Mouse (Mus musculus): Measurements from ENCODE around the gene Jazf1. TPM values are rescaled to one million over a fixed set of nuclear protein-coding genes. Genes with fewer than 3 reads are reported as not detected.

The Jazf1 gene
- total RNA-seq, 2 experiments from 2014 or later, result 87.2 to 91.2 TPM

DNA sequence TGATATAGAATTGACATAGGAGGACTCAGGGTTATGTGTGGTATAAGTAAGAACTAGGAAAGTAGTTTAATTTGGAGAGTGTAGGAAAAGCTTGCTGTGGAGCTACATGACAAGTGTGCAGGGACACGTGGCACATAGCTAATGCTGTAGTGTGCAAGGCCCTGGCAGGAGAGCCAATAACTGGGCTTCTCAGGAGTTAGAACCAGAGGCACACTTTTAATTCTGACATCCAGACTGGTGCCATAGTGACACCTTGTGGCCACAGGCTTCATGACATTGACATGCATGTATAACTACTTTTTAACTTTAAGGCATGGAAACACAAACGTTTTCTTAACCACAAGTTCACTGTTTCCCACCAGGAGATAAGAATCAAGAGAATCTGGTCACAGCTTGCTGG lies 149.5 kb downstream of the Jazf1 start:
- intact Hi-C loops (cut with DNase I), result loop anchor here (10.0 kb wide), 2 partner anchors 144 to 644 kb away; no protein-coding TSS in a partner anchor

DNA sequence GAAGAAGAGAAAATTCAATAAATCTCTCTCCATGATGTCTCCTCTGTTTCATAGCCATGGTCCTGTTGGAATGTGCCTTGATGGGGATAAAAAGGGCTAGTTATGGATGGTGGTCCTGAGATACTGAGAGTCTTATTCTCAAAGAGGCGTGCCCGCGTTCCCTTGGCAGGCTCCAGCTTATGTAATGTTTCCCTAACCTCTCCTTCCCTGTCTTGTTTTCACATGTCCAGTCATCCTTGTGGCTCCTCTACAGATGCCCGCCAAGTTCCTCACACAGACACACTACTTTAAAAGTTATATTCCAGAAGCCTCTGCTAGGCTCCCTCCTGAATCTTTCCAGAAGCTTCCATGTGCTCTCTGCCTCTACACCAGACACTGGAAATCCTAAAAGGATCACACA lies 151.0 kb downstream of the Jazf1 start:
- intact Hi-C loops (cut with DNase I), result loop anchor here (10.0 kb wide), 2 partner anchors 143 to 643 kb away; no protein-coding TSS in a partner anchor
- DNase-seq, result no peak

More for the DNA sequence above, 149.5 kb downstream of the Jazf1 start:
- DNase-seq, result peak; percentile 82

DNA sequence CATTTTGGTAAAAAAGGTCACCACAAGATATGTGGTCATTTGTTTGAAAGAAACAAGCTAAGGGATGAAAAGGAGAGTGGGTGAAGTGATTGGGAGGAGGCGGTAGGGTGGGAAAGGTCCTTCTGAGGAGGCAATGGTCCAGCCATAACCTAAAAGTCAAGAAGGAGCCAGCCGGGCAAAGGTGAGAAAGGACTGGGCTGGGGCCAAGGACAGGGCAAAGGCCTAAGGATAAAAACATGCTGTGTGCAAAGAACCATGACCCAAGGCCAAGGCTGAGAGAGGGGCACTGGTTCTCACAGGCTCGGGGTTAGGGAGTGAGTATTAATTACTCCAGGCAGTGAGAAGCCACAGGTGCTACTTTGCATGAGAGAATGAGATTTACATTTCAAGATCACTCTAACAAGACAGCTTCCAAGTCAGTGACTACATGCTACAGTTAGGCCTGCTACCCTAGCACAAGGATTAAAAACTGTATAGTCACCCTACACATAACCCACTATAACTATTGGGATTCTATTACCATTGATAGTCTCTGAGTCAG lies 151.5 kb downstream of the Jazf1 start:
- intact Hi-C loops (cut with DNase I), result loop anchor here (10.0 kb wide), 2 partner anchors 142 to 642 kb away; no protein-coding TSS in a partner anchor
- DNase-seq, result no peak

DNA sequence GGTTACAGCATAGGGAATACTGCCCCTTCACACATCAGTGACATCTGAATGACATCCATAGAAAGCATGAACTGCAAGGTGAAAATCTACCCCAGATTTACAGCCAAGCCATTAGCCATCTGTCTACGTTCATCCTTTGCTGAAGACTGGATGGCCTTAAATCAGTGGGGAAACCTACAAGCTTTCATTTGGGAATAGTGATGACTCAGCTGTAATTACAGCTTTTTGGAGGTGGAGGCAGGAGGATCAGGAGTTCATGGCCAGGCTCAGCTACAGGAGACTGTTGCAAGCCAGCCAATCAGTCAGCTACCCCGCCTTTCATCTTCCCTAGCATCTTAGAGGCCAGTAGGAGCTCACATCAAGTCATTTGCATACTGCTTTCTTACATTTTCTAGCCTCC lies 153.5 kb downstream of the Jazf1 start:
- no peak for DNase-seq
- intact Hi-C loops (cut with DNase I), result loop anchor here (10.0 kb wide), 2 partner anchors 140 to 640 kb away; no protein-coding TSS in a partner anchor

DNA sequence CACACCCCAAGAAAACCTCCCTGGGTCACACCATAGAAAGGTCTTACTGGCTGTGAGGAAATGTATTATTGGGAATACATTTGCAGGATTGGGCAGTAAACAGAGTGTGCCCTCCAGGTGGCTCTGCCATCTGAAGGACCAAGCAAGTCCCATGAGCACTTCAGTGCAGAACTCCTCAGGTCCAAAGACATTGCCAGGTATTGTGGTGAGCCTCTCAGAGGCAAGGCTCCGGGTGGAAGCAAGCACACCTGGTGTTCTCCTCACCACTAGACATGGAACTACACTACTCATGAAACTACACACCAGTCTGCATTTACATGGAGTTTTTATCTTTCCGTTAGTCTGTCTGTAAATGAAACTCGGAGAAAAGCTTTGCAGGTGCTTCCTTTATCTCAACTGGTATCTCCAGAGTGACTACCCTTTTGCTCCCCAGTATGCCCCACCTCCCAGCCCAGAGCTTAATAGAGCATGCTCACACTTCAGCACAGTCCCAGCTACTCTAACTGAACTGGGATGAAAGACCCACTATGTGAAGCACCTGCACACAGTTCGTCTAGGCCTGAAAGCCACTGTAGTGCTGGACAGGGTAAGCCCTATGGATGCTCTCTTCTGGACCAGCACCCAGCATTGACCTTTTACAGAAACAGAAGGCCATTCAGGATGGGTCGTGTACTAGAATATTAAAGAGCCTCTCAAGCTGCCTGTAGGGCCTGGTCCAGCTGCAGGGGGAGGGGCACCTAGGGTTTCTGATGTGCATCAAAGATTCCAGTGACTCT lies 156.1 kb downstream of the Jazf1 start:
- no peak for DNase-seq
- intact Hi-C loops (cut with DNase I), result loop anchor here (10.0 kb wide), 2 partner anchors 138 to 638 kb away; no protein-coding TSS in a partner anchor

DNA sequence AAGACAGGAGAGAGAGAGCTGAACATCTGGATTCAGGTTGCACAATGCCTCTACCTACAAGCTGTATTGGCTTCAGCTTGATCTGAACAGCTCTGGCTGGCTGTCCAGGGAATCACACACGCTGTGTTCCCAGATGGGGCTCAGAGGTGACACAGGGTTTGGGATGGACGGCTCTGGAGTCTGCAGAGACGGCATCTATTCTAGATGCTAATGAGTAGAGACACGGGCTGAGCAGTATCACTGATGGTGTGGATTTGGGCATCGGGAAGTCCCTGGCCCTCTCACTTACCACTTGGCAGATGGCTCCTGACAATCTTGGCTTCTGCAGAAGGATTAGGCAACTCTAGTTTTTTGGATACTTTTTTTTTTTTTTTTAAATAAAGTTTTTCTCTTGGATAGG lies 161.6 kb downstream of the Jazf1 start:
- DNase-seq, result no peak
- intact Hi-C loops (cut with DNase I), result no loop called here

DNA sequence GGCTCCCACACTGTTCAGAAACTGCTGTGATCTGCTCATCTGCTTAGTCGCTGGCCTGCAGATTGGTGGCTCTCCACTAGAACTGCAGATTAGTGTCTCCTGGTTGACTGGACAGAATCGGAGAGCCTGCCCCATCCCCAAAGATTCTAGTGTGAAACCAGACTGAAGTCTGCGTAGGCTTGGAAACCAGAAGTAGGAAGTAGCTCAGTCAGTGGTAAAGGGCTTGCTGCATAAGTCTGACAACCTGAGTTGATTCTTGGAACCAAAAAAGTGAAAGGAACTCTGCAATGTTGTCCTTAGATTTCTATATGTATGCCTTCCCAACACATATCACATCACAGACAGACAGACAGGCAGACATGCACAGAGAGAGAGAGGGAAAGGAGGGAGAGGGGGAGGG lies 163.3 kb downstream of the Jazf1 start:
- intact Hi-C loops (cut with DNase I), result no loop called here
- DNase-seq, result no peak

DNA sequence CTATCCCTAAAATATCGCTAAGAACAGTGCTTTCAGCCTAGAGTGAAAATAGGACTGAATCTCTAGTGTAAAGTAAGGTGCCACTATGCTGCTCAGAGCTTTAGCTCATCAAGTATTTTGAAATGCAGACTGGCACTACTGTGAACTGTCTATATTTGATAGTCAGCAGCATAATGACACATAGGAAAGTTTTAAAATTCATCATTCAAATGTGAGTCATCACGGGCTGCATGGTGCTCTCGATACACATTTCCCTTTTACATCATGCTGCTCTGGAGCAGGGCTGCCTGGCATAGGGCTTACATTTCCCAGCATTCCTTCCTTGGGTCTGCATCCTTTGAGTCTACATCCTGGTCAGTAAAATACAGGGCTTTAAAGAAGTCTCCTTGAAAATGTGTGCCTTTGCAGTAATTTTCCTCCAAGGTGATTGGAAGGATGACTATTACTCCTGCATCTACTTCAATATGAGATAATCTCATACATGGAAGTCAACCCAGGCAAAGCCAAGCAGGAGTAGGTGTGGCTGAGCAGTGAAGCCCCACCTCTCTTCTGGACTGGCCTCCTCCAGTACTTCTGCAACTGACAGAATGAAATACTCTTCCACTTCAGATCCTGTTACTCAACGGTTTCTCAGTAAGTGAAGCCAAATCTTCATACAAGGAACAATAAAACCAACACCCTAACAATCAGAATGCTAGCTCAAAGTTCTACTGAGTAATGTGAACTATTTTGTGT lies 165.0 kb downstream of the Jazf1 start:
- intact Hi-C loops (cut with DNase I), result no loop called here
- DNase-seq, result no peak

DNA sequence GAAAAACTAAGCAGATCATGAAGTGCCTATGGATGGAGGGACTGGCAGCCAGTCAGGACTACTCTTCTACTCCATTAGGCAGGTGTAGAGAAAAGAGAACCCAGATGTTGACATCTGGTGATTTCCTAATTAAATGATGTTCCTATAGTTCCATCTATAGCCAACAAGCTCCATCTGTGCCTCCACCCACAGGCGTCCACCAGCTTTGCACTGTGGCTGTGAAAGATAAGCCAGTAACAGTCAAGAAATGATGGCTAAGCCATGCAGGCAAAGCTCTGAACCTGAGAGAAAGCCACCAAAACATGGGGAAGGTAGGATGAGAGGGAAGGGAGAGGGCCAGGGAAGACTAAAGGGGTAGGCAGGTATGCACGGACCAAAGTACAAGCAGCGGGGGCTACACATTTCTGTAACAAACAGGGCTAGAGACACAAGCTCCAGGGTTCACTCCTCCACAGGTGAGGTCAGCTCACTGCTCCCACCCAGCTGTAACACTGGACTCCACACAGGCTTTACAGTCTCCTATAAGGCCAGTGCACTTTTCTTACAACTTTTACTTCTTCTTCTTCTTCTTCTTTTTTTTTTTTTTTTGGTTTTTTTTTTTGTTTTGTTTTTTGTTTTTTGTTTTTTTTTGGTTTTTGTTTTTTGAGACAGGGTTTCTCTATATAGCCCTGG lies 168.7 kb downstream of the Jazf1 start:
- no peak for DNase-seq
- intact Hi-C loops (cut with DNase I), result no loop called here

DNA sequence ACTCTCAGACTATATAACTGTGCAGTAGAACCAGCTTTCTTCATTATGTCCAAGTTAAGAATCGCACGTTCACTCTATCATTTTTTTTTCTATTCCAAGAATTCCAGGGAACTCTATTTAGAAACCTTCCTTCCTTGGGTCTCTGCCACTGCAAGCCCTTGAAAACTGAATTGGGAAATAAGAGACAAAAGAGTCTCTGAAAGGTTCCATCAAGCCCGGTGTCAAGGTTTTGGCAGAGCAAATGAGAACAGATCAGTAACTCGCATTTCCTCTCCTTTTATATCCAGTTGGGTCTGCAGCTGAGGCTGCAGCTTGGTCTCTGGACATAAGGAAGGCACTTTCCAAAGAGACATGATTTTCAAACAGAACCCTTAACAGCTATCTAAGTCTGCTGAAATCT lies 173.4 kb downstream of the Jazf1 start:
- intact Hi-C loops (cut with DNase I), result no loop called here
- peak; percentile 10 for DNase-seq

DNA sequence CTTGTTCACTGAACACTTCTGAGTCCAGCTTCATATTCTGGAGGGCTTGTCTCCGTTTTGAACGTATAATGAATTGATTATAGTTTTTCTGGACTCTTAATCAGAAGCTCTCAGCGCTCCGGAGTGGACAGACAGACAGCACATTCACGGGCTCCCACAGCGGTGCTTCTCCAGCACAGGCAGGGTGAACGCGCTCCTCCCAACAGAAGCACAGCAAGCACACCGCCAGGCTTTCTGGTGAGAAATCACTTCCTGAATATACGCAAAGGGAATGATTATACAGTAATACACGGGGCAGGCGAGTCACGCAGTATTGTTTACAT lies 174.0 kb downstream of the Jazf1 start:
- intact Hi-C loops (cut with DNase I), result no loop called here
- DNase-seq, result peak; percentile 34

DNA sequence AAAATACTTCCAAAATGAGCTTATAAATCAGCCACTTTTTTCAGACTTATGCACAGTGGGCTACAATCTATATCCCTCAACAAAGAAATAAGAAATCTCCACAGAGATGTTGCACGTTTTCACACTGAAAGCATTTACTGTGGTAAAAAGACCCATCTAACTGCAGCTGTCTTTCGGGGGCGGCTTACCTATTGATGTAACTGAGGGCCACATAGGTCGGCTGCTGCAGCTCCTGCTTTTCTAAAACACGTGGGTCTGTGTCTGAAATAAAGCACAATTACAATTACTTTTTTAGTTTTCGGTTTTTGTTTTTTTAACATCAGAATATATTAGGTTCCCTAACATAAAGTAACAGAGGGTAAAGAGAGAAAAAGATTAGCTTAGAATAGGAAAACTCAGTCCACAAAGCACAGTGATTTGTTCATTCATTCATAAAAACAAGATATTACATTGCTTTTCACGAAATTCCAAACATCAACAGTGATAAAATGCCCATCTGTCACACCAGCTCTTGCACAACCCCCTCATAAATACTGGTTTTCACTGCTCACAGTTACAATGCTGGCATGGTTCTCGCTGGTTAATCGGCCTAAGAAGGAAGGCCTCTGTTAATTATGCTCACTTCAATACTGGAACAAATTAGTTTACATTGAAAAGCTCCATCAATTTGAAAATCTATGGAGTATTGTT lies 174.5 kb downstream of the Jazf1 start:
- DNase-seq, result peak; percentile 31
- intact Hi-C loops (cut with DNase I), result no loop called here

DNA sequence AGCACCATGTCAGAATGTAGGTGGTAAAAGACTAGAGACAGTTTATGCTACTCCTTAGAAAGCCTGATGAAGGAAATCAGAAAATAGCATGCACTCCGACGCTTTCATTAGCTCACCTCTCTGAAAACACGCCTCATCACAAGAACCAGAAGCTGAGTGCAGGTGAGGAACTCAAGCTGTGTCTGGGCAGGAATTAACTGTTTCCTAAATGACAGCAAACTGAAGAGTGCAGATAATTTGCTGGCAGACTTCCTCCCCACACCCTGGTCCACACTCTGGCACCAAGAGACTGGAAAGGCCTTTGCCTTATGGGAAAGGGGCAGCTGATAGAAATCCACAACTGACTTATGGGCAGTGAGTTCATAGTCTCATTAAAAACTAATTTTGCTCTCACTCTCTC lies 175.5 kb downstream of the Jazf1 start:
- DNase-seq, result peak; percentile 7
- intact Hi-C loops (cut with DNase I), result no loop called here

DNA sequence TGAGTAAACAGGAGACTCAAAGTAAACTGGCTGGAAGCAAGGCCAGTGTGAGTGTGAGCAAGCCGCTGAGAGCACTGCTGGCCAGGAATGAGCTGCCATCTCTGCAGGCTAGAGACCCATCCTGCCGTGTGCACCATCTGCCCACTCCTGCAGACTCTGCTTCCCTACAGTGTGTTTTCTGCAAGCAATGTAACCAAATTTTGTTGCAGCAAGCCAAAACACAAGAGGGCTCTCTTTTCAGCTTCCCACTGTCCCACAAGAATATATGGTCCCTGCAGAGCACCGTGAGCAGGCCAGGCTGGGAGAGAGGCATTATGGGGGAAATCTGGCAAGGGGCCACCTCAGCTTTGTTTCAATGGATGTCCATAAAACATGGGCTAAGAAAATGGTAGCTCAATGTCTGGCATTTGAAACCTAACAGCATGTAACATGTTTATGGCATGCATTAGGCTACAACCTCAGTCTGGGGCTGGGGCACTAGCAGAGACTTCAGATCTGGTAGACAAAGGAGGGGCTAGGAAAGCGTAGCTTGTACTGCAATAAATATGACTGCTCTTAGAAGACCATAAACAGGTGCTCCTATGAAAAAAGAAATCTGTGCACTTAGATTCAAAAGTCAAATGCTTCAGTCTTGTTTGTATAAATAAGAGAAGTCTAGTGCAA lies 180.8 kb downstream of the Jazf1 start:
- peak; percentile 79 for DNase-seq
- intact Hi-C loops (cut with DNase I), result no loop called here

DNA sequence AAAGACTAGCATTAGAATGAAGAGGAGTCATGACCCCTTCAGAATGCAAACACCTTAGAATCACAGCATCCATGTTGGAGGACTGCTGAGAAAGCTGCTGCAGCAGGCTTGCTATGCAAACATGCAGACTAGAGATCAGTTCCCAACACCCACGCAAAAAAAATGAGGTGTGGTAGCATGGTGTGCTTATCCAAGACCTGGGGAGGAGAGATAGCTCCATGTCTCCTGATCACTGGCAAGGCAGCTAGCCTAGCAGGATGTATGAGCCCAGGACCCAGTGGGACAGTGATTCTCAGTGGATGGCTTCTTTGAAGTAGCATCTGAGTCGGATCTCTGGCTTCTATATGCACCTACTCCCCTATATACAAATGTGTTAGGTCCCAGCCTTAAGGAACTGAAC lies 184.7 kb downstream of the Jazf1 start:
- intact Hi-C loops (cut with DNase I), result no loop called here
- DNase-seq, result no peak

DNA sequence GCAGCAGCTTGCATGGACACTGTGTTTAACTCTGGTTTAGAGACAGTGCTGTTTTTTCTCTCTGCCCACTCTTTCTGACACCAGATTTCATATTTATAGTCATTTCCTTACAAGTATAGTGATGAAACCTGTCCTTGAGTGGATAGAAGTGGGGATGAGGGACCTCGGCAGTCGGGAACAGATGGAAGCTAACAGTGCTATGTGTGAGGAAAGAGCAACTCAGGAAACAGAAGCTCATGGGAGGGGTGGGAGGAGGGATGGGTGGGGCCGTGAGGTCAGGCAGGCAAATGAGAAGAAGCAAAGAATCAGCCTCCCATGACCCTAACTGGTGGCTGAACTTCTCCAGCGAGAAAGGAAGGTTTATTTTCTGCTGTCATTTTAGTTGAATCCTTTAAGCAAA lies 191.3 kb downstream of the Jazf1 start:
- intact Hi-C loops (cut with DNase I), result no loop called here
- DNase-seq, result no peak

DNA sequence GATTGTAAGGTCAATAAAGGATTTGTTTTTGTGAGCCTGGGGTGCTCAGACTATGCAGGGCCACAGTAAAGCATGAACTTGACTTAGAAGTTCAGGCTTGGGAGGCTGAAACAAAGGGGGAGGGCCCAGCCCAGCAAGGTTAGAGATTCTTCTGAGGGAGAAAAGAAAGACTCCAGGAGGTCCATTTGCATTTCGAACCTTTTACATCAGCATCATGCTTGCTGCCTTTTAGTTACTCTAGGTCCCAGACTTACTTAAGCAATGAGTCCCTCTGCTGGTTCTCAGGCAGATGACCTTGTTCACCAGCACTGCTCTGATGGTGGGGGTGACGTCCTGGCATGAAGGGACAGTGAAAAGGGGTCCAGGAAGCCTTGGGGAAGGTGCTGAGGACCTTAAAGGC lies 197.1 kb downstream of the Jazf1 start:
- intact Hi-C loops (cut with DNase I), result no loop called here
- no peak for DNase-seq

DNA sequence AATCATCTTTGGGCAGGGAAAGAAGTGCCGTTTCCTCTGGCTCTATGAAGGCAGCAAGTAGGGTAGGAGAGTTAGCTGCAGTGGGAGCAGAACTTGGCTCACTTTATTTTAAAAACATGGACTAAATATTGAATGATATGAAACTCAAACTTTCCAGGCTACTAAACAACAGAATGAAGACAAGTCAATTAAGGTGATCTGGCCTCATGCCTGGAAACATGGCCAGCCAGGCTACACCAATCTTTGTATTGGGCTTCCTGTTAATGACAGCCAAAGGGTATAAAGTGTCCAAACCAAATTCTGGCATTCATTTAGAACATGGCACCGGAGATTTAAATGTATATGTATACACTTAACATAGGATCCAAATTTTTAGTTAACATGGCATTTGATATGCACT lies 199.2 kb downstream of the Jazf1 start:
- intact Hi-C loops (cut with DNase I), result no loop called here
- DNase-seq, result no peak

DNA sequence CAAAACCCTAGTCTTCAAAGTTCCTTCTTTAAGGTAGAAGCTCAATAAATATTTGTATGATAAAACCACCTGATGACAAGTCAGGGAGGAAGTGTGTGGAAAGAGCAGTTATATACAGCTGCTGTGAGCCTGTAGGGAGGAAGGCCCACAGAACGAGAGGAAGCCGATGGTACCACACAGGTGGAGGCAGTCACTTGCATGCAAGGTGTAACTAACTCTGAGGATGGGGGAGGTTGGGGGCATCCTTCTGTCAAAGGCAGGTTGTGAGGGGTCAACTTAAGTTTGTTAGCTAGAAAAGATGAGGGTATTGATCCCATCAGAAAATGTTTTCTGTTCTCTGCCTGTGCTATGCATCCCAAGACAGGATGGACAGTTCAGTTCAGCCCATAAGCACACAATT lies 200.1 kb downstream of the Jazf1 start:
- intact Hi-C loops (cut with DNase I), result no loop called here
- DNase-seq, result no peak

DNA sequence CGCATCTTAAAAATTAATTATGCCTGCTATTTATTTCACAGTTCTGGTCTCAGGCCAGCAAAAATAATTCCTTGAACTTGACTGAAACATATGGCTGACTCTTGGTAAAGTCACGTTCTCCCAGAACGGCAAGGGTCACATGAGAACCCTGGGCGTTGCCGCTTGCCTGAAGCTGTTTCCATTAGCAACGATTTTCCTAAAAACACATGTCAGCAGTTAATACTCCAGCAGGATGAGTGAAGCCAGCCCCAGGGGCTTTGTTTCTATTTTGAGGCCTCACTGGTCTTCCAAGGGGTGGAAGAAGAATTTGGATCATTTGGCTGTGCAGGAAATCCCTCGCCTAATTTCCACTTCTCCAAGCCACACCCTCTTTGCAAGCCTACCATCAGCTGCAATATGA lies 206.5 kb downstream of the Jazf1 start:
- DNase-seq, result peak; percentile 35
- intact Hi-C loops (cut with DNase I), result no loop called here
